Mouse (Mus musculus) lung, postnatal 0 days (tissue): ENCODE results near the gene Amotl2.

Experiments used
- CTCF ChIP-seq: IDR thresholded peaks from 2 replicates; pipeline ENCODE4 v1.5.1; 2016; ENCODE audit warnings: antibody characterized with exemption, mild to moderate bottlenecking
- EP300 ChIP-seq: IDR thresholded peaks from 2 replicates; pipeline ENCODE4 v1.6.1; 2016; ENCODE audit warnings: antibody characterized with exemption, mild to moderate bottlenecking, control low read depth

GRCm38 (mm10) chr9:102761599-102761998 is 45.1 kb downstream of the Amotl2 start:
- TF ChIP-seq EP300 (no peak), CTCF (no peak)
